Mouse (Mus musculus) midbrain, embryonic 16.5 days (tissue): ENCODE measurements around the gene Mmrn1. TPM values are rescaled to one million over a fixed set of nuclear protein-coding genes. Genes with fewer than 3 reads are reported as not detected.

Source experiments
- polyA plus RNA-seq: library from polyadenylated mRNA; unstranded; fragments of >200 nt; fragmentation: Nextera tagmentation; extraction: Ambion mirVana; gene quantifications from 2 replicates; pipeline ENCODE4 v1.2.1, GENCODE M21; 2015

The Mmrn1 gene
- polyA plus RNA-seq, 1 experiment from 2014 or later, result 1.5 TPM

Other genes with a start within 250 kb of the Mmrn1 start
- 224 and 298 TPM in 2 replicates for gene Snca, start 95.1 kb upstream of the Mmrn1 start, polyA plus RNA-seq